Mouse (Mus musculus) Muller cell, postnatal 12 days (primary cell): ENCODE measurements at regions not wholly inside any gene's neighbourhood (a gene's known extent, or its start where the extent isn't known, plus 50 kb on each side); places are given as distances from the start of the nearest gene placed in this dataset.

Experiments used
- DNase-seq: peaks from one replicate; pipeline ENCODE4 v3.0.0-alpha.2; 2015; ENCODE audit errors: inconsistent ontology term

DNA sequence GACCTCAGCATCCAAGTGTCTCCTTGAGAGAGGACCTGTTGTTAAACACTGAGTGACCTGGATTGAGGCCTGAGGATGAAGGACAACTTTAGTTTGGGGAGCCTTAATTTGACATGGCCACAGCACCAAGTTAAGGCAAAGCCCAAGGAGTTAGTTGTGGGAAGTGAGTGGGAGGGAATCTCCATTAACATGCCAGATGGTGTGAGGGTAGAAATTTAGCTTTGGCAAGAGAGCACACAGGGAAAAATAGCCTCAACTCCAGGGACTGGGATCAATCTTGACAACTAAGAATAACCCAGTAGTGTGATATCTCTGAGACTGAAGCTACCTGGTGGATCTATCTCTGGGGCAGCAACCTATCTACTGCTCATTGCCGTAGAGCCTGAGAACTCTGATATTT lies 105.4 kb downstream of the Ahr start:
- no peak for DNase-seq

DNA sequence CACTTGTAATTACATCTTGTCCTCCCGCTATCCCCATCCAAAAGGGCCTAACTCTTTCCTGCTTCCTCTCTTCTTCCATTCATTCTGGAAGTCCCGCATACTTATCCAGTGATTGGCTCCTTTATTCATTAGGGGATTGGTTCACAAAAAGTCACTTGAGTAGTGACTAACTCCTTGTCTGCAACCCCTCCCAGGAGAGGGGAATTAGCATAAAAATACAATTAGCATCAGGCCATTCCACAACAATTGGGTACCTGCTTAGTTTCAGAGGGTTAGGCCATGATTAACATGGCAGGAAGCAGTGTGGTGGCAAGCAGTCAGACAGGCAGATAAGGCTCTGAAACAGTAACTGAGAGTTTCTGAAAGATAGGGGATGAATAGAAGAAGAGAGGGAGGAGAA lies 115.6 kb downstream of the Ahr start:
- no peak for DNase-seq

DNA sequence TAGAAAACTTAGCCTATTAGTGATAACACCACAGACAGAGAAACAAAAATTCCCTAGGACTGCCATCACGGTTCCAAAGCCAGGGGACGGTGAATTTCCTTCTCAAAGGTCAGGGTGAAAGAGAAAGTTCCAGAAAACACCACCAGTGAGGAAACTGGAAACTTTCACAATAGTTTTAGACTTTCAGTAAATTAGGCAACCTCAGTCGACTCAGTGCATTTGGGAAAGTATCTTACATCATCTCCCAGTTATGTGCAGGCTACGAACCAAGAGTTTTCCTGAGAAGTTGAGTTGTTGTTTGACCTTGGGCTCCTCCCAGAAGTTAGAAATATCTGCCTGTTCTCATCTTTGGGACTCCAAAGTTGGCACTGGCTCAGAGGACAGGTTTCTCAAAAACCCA lies 116.9 kb downstream of the Ahr start:
- DNase-seq = peak; percentile 54

DNA sequence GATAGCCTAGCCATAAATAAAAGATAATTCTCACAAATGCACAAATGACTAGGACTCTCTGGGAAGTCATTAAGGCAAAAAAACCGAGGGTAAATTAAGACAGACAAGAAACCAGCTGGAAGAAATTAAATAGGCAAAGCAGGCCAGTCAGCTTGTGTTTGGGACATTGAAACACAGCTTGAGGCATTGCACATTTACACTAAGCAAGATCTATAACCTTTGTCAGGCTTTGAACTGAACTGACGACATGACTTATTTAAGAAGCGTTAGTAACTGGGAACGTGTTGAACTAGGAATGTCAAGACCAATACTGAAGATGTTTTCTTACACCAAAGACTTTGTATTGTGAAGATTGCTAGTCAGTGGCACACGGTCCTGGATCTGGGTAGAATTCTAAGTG lies 118.3 kb downstream of the Ahr start:
- DNase-seq = no peak

DNA sequence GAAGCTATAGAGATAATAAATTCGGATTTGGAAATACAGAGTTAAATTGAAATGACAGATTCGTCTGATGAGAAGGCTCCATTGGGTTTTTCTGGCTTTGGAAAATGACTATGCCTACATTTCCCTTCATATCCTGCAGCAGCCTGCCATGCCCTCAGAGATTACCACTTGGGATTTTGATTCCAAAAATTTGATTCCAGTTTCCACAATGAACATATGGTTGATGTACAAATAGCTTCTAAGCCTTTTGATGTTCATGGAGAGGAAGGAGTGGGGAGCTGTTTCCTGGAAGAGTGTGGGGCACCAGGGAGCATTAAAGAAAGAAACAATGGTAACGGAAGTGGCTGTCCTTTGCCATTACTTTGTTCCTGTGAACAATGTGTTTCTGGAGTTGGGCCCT lies 122.1 kb downstream of the Ahr start:
- DNase-seq = no peak

DNA sequence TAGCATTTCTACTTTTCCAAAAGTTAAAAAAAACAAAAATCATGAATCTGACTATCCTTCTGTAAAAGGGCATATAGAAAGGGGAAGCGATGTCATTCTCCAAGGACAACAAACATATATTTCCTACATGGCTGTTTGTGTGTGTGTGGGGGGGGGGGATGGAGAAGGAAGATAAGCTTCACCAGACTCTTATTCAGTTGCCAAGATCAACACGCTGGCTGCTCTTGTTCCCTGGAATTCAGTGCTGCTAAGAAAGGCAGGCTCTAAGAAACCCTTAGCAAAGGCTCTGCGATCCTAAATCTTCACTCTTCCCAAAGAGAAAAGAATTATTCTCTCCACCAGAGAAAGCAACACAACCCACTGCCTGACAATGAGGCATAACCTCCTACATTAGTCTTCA lies 126.4 kb downstream of the Ahr start:
- DNase-seq = no peak

DNA sequence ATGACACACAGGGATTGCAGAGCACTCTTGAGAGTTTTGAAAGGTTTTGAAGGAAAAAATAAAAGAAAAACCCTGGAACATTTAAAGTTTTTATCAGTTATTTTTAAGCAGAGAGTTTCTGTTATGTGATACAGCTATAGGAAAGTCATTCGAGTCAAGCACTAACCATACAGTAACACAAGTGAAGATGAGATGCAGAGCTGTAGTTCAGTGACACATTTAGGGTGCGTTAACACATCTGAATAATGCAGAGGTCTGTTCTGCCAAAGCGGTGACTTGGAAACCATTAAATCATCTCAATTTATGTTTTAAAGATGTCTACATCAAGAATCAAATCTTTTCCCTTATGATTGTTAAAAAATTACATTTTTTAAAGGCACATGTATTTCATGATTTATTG lies 126.8 kb downstream of the Ahr start:
- DNase-seq = no peak

DNA sequence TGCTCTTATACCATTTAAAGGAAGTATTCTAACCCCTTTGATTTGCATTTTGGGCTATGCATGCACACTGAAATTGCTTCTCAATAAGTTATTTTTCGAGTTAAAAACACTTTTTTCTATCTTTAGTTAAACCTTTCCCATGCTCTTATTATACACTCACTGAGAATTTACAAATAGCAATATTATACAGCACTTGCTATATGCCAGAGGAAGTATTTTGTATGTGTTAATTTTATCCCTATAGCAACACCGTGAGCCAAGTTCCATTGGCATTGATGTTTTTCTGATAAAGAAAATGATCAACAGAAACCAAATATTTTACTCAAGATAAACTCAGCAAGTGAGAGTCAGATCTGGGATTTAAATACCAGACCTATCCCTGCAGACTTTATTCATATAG lies 133.0 kb downstream of the Ahr start:
- DNase-seq = no peak

DNA sequence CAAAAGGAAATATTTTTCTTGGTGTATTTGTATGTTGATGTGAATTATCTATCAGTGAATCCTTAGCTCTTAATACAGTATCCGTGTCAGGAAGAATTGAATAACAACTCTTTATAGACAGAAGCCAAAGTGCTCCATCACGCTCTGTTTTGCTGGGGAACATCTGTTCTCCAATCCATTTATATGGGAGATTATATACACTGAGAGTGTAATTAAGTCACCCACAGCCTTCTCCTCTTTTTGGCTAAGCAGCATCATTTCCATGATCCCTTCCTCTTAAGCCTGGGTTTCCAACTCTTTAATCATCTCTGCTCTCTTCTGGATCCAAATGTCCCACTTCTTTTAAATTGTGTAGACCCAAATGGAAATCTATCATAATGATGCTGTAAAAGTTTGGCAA lies 133.6 kb downstream of the Ahr start:
- DNase-seq = no peak

DNA sequence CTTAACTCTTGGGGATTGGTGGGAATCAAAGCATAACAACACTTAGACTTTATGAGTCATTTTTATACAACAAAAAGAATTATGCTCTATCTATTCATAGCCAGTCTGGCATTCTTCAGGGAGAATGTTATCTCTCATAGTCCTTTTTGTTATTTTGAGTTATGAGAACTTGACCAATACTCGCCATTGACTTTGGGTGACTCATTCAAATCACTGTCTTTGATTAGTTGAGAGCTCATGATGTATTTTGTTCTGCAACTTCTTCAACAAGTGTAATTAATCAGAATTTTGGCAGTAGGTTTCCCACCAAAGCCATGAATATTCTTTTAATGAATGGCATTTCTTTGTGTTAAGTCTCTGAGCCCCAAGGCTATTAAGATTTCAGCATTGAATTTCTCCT lies 139.6 kb downstream of the Ahr start:
- DNase-seq = peak; percentile 95

DNA sequence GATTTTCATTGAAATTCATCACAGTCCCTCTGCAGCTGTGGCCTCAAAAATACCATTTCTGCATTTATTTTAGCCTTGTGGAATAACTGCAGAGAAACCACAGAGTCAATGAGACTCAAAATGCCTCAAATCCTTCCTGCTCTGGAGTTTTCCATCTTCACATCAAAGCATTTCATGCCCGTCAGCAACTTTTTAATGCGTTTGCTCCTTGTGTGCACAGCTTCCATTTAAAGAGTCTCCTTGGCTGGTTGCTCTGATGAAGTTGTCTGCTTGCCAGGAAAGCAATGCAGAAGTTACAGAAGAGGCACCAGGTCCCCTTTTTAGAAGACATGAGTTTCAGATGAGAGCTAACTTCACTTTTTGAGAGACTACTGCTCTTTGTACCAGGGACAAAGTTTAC lies 142.7 kb downstream of the Ahr start:
- peak; percentile 22 for DNase-seq

DNA sequence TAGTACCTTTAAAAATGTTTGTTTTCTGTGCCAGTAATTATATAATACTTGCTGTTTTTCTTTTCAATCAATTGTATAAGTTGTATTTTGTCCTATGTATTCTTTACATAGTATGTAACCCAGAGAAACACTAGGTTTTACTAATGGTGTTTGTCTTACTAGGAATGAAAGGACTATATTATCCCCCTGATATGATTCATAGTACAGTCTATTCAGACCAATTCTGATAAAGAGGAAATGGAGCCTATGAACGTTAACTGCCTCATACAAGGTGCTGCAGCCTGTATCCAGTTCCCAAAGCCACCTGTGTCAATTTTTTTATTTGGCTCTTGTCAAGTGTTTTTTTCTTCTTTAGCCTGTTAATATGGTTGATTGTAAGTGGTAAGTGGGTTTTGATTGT lies 144.6 kb downstream of the Ahr start:
- DNase-seq = no peak

DNA sequence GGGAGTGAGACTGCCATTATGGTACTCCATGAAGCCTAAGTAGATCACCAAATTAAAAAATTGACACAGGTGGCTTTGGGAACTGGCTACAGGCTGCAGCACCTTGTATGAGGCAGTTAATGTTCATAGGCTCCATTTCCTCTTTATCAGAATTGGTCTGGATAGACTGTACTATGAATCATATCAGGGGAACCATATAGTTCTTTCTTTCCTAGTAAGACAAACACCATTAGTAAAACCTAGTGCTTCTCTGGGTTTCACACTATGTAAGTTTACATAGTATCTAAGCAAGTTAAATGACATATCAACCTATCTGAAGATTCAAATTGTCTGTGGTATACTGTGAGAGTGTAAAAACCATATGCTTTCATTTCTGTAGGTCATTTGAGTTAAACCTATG lies 145.0 kb downstream of the Ahr start:
- DNase-seq = no peak

DNA sequence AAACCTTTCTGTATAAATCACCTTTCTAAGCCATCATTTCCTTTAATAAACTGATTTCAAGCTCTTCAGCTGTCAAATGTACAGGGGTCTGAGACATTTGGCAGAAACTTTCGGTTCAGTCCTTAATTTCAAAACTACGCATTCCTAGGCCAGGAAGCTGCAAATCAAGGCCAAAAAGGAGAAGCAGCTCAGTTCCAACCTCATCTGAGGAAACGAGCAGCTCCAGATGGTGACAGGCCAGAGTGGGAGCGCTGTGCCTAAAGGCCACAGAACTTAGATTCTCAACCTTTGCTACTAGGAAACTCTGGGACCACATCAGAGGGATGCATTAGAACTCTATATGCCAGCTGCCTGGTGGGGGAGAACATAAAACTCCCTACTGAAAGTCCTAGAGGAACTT lies 150.6 kb downstream of the Ahr start:
- DNase-seq = no peak

DNA sequence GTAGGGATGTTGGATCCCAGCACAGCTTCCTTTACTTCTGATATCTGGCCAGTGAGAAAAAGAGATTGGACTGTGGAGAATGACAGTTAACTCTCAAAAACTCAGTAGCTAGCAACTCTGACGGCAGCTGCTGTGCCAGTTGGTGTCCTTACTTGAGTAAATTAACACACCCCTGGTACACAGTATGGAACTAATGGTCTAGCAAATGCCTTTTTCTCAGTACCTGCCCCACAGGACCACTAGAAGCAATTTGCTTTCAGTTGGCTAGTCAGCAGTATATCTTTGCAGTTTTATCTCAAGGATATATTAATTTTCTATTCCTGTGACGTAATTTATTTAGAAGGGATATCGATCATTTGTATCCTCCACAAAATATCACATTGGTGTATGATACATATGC lies 157.6 kb downstream of the Ahr start:
- no peak for DNase-seq

DNA sequence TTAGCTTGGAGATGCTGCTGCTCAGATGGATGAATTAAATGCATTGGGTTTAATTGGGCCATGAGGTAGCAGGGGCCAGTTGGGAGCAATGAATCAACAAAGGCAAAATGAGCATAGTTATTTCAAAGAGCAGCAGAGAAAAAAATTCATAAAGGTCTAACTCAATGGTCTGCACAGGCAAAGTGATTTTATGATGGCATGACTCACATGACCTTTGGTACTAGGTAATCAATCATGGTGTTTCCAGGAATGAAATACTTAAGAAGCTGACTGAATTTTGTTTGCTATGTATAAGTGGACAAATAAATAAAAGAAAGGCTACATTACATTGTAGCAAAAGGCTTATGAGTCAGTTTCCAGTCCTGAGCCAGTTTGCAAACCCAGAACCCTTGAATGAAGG lies 158.5 kb downstream of the Ahr start:
- peak; percentile 61 for DNase-seq

DNA sequence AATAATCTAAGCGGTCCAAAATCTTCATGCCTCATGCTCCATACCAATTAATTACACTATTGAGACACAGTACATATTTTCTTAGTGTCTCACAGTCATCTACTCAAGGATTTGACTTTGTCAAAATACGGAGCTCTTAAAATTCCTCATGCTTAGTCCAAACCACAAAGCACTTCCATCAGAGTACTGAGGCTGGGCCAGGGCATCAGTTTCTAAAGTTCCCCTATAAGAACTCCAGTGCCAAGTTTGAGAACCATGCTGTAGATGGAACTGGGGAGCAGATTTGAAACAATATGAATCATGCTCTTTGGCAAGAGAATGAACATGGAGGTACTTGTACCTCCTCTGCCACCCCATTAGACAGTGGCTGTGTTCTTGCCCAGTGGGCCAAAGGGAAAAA lies 176.9 kb downstream of the Ahr start:
- DNase-seq = peak; percentile 85

DNA sequence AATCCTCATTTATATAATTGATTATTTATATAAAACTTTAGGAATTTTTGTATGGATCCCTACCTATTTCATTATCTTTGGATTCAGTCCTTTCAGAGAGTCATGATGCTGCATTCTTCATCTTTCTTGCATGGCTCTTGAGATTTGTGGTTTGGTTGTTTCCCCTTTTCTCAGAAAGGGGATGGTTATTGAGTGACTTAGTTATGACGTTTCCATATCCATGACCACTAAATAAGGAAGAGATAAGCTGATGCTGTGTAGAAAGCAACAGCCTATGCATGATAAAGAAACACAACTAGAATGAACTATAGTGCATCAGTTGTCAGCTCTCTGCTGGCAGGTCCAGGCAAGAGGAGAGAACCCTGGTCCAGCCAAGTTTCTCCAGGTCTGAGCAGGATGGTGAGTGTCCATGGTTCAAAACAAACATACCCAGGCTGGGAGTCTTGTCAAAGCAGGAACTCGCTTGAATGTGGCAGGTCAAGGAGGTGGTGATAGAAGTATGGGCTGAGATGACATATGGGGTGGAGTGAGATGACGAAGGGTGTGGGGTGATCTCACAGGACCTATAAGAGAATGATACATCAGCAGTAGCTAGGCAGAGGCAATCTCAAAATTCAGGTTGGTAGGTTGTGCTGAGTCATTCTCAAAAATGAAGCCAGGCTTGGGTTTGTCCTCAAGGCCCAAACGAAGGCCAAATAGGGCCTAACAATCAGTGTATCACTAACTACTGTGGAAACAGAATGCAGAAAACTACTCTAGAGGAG lies 196.5 kb downstream of the Ahr start:
- no peak for DNase-seq

DNA sequence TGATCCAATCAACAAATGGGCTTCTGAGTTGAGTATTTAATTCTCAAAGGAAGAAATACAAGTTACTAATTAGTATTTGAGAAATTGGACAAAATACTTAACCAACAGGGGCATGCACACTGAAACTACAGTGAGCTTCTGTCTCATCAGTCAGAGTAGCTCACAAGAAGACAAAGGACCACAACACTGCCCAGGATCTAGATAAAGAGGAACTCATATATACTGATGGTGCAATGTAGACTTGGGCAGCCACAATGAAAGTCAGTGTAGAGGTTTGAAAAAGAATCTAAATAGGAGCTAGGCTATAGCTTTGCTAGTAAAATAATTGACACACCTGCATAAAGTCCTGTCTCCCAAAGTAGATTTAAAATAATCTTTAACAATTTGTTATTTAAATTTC lies 198.5 kb downstream of the Ahr start:
- no peak for DNase-seq

DNA sequence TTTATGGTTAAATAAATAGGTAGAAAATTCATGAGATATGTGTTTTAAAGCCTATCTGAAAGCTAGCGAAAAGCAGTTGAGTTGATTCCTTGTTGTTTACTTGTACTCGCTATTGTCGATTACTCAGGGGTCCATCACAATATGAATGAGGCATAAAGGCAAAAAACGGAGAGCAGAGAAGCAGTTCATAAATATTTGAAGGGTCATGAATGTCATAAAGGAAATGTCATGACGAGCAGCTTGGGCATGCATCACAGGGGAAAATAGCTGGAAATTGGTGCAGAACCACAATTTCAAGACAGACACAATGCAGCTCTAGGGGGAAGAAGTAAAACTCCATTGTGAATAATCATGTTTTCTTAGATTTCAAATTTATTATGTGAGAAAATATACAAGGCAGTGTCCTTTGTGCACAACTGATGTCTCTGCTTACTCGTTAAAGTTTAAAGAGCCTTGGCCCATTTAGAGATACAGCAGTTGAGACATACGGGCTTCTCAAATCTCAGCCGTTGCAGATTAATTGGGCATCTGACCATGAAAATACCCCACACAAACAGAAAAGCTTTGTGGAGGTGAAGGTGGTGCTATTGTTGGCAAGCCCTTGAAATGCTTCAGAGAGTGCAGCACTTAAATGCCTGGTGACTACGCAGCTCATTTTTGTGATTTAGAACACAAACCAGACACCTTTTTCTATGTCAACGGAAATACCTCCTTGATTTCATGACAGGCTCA lies 200.3 kb downstream of the Ahr start:
- DNase-seq = peak; percentile 22

DNA sequence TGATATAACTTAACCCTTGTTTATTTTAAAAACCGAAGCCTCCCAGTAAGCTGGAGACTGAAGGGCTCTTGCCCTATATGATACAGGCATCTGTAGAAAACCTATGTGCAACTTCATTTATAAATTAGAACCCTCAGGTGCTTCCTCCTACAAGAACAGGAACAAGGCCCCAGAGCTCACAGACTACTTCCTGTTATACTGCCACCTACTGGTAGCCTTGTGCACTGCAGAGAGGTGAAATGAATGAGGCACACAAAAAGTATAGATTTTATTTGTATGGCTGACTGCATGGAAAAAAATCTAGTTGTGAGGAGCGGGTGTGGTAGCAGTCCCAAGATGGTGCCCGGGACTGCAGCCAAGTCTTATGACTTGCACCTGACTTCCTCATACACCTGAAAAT lies 203.5 kb downstream of the Ahr start:
- DNase-seq = no peak

DNA sequence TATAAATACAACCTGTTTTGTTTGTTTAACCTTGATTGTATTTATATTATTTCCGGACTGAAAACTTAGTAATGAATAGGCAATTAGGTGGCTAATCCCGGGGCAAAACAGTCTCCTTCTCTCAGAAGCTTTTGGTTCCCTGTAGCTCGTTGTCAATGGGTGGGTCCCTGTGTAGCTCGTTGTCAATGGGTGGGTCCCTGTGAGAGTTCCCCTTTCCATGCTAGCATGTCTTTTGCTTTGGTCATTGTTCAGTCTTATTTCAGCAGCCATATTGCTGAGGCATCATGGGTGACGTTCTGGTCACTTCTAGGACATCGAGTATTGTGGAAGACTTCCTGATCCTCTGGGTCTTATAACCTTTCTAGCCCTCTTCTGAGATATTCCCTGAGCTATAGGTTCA lies 205.1 kb downstream of the Ahr start:
- no peak for DNase-seq

DNA sequence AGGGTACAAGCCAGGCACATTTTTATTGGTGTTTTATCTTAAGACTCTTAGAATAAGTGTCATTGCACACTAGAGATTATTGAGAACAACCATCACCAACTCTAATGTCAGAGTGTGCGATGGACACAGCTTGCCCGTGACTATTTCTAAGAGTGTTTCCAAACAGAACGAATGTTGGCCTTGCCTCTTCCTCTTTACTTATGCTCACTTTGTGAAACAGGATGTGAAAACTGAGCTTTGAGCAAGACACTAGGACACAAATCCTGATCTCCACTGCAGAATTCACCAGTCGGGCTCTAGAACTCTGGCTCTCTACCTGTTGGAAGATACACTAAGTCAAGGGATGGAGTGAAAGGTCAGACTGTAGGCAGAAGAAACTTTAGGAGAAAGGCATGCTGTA lies 215.3 kb downstream of the Ahr start:
- DNase-seq = no peak

DNA sequence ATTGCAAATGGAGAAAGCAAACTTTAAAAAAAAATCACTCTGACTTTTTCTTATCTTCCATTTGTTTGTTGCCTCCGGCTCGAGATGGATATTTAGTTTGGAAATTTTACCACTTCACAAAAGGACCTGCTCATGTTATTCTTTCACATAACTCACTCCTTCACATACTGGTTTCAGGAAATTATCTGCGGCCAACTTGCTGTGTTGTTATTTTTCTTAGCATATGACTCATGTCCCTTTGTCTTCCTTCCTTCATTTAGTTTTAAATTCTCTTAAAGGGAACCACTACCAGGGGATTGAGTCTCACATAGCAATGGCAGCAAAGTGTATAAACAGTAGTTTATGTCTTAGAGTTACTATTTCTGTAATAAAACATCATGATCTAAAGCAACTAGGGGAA lies 217.8 kb downstream of the Ahr start:
- DNase-seq = no peak
